Mouse (Mus musculus): ENCODE results near the gene Napsa.

DNA sequence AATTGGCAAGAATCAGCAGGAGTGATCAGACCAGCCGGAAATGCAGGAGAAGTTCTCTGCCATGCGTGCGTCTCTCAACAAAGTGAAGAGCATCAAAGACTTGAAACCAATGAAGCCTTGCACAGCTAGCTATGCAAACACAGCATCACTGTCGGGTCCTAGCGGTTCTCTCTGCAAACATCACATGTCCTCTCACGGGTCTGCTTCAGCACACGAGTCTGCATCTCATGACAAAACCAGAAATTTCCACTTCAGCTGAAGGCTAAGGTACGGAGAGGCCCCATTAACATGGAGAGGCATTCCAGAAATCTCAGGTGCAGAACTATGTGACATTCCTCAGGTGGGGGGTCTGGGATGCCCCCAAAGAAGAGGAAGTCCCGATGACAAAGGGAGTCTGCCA is 3.4 kb upstream of the Napsa start:
- TF ChIP-seq CTCF (IDR thresholded peaks at IDR 0.05; ENCODE audit: borderline replicate concordance, insufficient read depth, low read depth, low read length): no peak
- no peak for TF ChIP-seq POLR2A (IDR thresholded peaks at IDR 0.05; ENCODE audit: borderline replicate concordance, insufficient read depth, low read length)

Measured in cerebellum, adult 2 months (tissue).